Mouse (Mus musculus) monocyte, adult 5-6 weeks (primary cell): ENCODE measurements around the gene Vamp3. TPM values are rescaled to one million over a fixed set of nuclear protein-coding genes. Genes with fewer than 3 reads are reported as not detected.

ENCODE experiments used
- total RNA-seq: library from RNA; stranded (forward); fragments of 200-1000, 200-491, 200-594 nt; gene quantifications from 3 replicates; pipeline ENCODE4 v1.2.3, GENCODE M21; 2017

Gene Vamp3
- total RNA-seq, 1 experiment from 2014 or later: 110 TPM

Other genes with a start within 250 kb of the Vamp3 start
- 18.2 to 25.1 TPM (median 23.4 TPM) in 3 replicates for gene Errfi1, start 204.0 kb downstream of the Vamp3 start, total RNA-seq
- 177 to 216 TPM (median 190 TPM) in 3 replicates for gene Park7, start 143.5 kb downstream of the Vamp3 start, total RNA-seq
- gene Tnfrsf9, start 143.4 kb downstream of the Vamp3 start, total RNA-seq: 14.3 to 47.8 TPM (median 28.4 TPM) in 3 replicates
- gene Uts2, start 60.9 kb downstream of the Vamp3 start, total RNA-seq: not detected in 3 replicates
- 0.76 to 1.9 TPM (median 1.4 TPM) in 3 replicates for gene Per3, start 13.3 kb downstream of the Vamp3 start, total RNA-seq
- gene Gm13090, start 31.6 kb upstream of the Vamp3 start, total RNA-seq: not detected in 3 replicates